Mouse (Mus musculus) frontal cortex, postnatal 36 days (tissue): ENCODE results near the gene Lmln.
"Not testable (repeated sequence)": the region's sequence is repeated elsewhere in the genome, so short reads cannot be mapped to it uniquely, and the experiment has no call there.

Experiments
- DNase-seq, 2 experiments: peaks; one replicate each; pipeline ENCODE4 v3.0.0; 2022; ENCODE audit warnings: low spot score in 2 of 2

The Lmln gene

DNA sequence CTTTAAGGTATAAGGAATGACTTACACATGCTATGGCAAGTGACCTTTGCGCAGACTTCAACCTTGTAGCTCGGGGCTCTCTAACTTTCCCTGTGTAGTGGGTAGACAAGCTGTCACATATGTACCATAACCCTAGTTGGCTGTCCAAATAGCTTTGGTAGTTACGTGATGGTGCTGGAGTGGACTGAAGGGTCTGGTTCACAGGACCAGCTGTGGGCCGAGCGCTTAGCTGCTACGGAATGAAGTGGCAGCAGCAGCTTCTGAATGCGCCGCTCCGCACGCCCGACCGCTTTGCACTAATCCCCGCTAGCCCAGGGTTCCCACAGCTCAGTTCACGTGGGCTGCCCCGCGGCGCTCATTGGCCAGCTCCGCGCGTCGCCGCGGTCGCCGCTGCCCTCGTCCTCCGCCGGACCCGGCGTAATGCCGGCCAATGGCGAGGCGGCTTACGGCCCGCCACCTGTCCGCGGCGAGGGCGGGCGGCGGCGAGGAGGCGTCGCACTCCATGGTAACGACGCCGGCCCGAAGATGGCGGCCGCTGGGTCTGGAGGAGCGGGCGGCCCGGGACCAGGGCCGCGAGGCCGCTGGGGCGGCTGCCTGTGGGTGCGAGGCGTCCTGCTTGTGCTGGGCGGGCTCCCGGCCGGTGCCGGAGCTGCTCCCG lies at the start of gene Lmln:
Gene Lmln, plus strand, starts transcription at position 498 of the 658 bp plus-strand sequence.
- DNase-seq, result peak; percentile 87 to 91

DNA sequence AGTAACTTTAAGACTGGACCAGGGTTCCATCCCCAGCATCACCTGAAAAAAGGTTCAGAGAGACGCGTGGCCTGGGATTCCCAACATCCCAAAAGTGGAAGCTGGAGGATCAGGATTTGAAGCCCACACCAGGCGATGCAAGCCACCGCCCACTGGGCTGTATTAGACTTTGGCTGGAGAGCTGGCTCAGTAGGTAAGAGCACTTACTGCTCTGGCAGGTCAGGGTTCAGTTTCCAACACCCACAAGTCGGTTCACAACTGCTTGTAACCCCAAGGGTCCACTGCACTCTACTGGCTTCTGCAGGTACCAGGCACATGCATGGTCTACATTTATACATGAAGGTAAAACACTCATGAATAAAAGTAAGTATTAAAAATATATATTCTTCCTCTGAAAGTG lies 48.5 kb upstream of the Lmln start:
- DNase-seq, result no peak

DNA sequence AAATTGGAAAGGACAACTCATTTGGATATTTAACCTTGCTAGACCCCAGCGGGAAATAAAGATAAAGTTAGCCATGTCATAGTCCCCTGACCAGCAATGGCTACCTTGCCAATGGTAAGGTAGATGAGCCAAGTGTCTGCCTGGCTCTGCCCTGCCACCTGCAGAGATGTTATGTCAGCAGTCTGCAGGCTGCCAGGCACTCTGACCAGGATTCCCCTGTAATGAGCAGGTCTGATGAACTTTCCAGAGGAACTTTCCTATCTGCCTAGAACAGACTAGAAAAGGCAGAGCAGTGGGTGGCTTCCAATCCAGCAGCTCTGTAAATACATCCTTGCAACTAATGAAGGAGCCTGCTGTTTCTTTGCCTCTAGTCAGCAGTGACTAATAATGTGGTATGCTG lies 47.4 kb upstream of the Lmln start:
- no peak for DNase-seq

DNA sequence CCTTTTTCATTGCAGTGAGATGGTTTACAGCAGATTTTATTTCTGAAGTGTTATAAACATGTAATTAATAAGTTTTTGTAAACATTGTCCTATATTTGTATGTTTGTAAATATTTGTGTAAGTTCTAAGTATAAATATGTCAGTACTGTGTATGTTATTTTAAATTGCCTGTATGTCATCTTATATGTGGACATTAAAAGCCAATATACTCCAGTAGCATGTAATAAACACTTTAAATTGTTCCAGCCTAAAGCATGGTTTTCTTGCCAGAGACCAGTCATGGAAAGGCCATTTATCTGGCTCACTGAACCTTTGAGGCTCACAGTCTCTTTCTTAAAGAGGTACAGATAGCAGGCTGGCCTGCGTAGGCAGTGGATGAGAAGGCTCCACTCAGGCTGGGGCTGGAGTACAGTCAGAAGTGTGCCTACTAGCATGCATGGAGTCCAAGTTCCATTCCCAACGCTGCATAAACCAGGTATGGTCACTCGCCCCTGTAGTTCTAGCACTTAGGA lies 46.9 kb upstream of the Lmln start:
- DNase-seq, result no peak

DNA sequence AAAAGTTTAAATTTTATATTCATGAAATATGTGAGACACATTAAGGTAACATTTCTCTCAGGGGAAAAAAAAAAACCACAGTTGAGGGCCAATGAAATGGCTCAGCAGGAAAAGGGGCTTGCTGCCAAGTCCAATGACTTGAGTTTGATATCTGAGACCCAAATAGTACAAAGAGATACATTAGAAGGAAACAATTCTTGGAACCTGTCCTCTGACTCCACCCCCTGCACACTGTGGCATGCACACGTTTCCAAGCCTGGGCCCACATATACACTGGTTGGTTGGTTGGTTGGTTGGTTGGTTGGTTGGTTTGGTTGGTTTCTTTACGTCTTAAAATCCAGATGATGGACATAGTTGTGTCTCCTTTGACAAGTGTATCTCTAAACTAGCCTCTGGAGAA lies 46.3 kb upstream of the Lmln start:
- DNase-seq, result no peak

DNA sequence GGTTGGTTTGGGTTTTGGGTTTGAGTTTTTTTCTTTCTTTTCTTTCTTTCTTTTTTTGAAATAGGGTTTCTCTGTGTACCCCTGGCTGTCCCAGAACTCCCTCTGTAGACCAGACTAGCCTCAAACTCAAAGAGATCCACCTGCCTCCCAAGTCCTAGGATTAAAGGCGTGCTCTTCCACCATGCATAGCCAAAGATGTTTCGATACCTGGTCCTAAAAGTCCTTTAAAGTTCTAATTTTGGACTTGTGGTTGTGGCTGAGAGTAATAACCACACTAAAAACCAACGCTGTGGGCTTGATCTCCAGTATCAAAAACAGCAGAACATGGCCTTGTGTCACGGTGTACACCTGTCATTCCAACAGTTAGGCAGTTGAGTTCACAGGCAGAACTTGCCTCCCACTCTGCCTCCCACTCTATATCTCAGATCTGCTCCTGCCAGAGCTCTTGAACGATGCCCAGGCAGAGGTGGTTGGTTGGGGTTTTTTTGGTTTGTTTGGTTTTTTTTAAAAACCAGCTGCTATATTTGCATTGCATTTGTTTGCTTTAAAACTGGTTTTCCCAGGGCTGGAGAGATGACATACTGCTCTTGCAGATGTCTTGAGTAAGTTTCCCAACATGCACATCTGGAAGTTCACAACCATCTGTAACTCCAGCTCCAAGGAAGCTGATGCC lies 44.5 kb upstream of the Lmln start:
- DNase-seq, result no peak

DNA sequence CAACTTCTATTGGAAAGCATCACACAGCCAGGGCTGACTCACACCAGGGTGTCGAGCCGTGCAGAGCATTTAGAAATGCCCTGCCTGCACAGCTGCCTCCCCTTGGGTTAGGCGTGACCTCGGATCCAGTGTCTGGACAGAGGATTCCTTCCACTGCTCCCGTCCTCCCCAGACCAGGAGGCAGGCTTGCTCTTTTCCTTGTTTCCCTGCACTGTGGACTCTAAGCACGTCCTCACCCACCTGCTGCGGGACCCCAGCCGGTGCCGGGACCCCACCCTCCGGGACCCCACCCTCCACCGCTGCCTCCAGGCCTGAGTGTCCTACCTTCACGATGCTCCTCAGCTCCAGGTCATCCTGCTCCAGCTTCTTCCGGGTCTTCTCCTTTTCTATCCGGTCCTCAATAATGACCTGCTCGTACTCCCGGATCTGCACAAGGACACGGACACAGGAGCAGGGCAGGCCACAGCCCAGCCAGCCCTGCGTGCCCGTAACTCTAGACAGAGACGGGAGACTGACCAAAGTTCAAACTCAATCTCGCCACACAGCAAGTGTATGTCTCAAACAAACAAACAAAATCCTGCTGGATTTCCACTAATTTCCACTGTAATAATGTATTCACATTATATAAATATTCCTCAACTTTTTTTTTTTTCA lies 43.1 kb upstream of the Lmln start:
- DNase-seq, result no peak

DNA sequence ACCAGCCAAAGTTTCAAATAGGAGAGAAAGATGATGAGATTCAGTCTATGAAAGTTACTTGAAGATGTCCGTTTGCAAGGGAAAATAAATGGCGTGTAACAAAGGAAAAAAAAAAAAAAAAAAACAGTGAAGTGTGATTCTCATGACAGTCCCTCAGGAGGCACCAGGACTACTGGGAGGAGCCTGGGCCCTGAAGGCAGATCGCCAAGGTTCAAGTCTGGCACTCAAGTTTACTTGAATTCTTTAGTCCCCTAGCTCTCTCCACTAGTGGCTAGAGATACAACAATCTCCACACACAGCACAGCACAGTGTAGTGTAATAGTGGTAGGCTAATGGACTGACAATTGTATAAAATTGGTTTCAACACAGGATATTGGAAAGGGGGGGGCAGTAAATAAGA lies 40.9 kb upstream of the Lmln start:
- no peak for DNase-seq

DNA sequence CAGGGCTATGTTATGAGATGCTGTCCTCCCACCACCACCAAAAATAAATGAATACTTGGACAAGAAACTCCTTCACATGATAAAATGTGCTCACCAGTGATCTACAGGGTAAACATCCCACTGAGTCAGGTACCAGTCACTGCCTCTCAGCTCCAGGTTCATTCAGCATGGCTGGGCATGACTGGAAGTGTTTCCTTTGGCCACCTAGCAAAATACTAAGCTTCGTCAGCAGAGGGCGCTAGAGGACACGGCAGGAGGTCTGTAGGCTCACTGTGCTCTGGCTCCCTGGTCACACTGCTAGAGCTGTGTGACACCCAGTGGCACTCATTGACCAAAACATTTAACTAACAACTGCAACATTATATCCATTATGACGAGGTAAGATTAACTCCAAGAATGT lies 38.6 kb upstream of the Lmln start:
- DNase-seq, result peak; percentile 79 to 86

DNA sequence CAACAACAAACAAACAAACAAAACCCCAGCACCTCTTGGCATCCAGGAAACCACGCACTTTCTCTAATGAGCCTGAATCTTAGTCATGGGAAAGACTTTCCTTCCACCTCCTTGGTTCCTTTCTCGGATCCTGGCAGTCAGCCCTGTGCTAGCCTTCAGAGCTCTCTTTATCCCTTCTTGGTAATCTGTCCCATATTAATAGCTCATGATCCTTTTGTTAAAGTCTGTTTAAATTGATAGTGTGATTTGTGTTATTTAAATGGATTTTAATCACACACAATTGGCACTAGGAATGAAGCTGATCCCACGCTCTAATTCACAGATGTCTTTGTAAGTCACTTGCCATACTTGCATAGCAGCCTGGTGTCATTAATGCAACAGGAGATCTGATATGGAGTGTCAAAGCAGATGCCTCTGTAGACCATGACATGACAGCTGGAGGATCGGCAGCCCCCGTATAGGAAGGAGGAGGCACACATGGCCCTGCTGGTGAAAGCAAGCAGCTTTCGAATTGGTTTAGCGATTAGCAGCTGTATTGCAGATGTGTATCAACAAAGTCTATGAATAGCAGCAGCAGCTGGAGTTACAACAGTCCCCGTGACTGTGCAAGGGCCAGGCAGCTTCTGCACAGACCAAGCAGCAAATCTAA lies 37.7 kb upstream of the Lmln start:
- no peak for DNase-seq

DNA sequence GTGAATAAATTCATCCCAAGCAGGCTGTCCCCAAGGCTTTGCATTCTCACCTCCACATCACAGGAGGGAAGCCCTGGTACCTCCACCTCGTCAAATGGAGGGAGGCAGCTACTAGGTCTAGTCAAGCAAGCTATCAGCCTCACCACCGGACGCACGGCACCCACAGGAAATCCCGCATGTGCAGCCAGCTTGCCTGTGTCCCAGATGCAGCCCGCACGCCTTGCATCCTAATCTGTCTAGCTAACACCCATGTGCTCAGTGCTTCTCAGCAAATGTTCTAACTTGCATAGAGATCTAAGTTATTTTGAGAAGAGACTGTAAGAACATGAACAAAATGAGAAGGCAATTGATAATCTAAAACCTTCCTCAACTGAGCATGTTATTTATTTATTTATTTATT lies 36.0 kb upstream of the Lmln start:
- DNase-seq, result peak in 1 of 2 experiments; percentile 38

DNA sequence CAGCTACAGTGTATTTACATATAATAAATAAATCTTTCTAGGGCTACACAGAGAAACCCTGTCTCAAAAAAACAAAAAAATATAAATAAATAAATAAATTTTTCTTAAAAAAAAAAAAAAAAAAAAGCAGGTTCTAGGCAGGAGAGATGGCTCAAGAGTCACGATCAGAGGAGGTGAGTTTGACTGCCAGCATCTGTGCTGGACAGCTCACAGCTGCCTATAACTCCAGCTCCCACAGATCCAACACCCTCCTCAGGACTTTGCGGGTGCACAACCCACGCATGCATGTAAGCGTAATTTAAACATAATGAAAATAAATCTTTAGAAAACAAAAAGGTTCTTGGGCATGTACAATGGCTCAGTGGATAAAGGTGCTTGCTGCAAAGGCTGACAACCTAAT lies 26.3 kb upstream of the Lmln start:
- DNase-seq, result no peak

DNA sequence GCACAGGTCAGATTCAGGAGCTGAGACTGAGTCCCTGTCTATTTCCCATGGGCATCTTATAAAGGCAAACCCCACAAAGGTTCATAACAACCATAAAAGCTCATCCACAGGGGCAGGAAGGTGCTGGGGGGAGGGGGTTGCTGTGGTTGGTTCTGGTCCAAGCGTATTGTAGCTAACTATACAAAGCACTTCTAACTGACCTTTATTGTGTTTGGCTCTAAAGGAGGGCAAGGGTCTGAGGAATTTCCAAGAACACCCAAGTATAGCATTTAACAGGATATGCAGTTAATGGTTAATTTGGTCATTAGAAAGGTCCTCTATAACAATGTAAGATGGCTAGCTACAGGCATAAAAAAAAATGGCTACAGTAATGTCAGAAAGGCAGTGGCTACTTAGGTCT lies 19.6 kb upstream of the Lmln start:
- DNase-seq, result no peak

DNA sequence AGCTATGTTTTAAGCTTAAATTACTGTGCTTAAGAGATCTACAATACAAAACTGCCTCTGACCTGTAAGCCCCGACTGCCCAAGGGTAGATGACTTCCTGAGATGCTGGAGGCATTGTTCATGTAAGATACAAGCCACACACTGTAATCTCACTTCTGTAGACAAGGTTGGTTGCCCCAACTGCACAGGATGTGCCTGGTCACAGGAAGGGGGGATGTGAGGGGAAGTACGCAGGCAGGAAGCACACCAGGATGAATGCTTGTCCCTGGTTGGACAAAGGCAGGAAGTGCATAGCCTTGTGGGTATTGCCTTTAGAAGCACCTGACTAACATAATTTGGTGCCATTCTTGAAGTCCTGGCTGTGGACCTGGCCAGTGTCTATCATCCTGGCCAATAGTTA lies 19.1 kb upstream of the Lmln start:
- no peak for DNase-seq

DNA sequence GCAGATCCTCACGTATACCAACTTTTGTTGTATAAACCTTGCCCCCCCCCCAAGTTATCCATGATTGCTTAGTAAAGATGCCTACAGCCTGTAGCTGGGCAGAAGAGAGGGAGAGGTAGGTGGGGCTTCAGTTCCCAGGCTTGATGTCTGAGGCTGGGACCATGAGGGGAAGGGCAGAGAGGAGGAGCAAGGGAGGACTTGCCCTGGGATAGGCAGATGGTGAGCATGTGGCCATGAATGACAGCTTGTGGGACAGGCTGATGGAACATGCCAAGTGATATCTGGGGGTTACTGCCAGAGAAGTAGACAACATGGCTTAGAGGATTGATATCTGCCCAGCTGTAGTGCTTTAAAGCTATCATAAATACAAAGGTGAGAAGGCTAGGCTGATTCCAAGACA lies 14.3 kb upstream of the Lmln start:
- DNase-seq, result no peak

DNA sequence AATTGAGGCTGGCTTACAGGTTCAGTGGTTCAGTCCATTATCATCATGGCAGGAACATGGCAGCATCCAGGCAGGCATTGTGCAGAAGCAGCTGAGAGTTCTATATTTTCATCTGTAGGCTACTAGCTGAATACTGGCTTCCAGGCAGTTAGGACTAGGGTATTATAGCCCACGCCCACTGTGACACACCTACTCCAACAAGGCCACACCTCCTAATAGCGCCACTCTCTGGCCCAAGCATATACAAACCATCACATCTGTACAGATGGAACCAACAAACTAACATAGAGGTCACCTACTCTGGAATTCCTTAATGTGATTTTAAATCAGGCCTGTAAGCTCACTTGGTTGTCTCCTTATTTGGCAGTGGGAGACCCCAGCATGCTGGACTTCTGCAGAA lies 13.6 kb upstream of the Lmln start:
- DNase-seq, result no peak

DNA sequence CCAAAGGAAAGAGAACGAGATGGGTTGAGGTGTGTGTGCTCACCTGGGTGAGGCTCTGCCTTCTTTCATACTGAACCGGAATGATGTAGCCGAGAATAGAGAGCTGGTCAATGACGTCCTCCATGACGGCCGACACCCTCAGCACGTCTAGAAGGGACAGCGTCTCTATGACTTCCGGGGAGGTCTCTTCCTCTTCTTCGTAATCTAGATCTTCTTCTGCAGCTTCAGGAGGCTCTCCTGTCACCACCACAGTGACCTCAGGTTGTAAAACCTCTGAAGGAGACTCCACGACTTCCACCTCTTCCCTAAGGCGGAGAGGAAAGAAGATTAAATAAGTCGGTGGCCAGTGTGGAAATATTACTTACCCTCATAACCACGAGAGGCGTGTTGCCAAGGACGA lies 12.5 kb upstream of the Lmln start:
- DNase-seq, result no peak

DNA sequence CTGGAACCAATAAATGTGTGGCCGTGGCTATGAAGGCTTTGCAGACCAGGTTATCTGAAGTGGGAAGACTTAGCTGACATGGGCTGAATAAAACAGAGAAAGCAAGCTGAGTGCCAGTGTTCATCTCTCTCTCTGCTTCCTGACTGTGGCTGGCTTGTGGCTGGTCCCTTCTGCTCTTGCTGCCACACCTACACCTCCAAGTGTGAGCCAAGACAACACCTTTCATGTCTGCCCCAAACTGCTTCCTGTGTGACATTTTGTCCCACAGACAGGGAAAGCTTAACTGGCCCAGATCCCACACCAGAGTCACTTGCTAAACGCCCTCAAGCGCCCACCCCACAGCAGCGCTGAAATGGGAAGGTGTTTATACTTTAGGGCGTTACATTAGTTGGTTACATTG lies 9.2 kb upstream of the Lmln start:
- DNase-seq, result no peak

DNA sequence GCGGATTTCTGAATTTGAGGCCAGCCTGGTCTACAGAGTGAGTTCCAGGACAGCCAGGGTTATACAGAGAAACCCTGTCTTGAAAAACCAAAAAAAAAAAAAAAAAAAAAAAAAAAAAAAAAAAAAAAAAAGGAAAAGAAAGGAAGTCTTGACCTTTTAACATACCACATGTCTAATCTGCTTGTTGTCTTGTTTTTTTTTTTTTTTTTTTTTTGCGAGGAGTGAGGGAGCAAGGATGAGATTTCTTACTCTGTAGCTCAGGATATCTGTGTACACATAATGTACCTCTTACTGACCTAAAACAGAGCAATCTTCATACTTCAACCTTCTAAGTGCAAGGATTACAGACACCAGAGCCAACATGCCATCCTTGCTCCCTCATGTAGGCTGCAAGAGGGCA lies 7.4 kb upstream of the Lmln start:
- DNase-seq, result not testable (repeated sequence)

DNA sequence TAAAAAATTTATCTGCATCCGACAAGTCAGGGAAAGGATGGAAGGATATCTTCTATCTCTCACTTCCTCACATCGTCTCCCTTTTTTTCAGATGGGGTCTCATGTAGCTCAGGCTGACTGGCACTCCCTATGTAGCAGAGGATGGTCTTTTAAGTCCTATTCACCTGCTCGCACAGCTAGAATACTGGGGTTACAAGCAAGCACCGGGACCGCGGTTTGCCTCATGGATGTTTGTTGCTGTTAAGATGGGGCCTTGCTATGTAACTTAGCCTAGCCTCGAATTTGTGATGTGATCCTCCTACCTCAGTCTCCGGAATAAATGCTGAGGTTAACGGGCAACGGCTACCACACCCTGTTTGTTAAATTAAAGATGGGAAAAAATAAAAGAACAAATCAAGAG lies 6.7 kb upstream of the Lmln start:
- peak in 1 of 2 experiments; percentile 9 for DNase-seq

DNA sequence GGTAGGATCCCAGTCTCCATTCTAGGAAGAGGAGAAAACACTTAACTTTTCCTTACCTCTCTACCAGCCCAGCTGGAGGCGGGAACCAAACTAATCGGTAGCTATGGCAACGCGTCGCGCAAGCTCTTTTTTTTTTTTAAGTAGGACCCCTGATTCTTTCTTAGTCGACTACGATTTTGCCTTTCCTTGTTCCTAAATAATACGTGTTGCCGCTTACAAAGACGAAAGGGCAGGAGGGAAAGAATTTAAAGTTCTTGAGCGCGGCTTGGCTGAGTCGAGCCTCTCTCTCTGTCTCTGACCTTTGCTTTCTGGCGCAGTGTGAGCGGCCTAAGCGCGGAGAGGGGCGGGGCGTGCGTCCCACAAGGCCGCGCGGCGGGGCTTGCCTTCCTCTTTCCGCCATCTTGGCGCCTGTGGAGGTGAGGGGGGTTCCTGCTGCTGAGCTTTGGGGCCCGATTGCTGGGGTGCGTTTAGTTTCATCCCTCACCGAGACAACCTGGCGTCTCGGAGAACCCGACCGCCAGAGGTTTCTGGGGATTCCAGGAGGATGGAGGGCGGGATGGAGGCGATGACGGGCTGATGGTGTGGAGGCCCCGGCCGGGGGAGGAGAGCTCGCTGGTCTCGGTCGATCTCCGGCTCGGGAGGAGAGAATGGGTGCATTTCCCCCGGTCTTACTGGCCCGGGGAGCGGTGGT lies 6.1 kb upstream of the Lmln start, which contains the start of the genes Iqcg and Rpl35a:
Gene Iqcg, minus strand, starts transcription at position 124 of the 691 bp plus-strand sequence.
Gene Rpl35a, plus strand, starts transcription at position 359 of the 691 bp plus-strand sequence.
- peak; percentile 92 to 93 for DNase-seq

DNA sequence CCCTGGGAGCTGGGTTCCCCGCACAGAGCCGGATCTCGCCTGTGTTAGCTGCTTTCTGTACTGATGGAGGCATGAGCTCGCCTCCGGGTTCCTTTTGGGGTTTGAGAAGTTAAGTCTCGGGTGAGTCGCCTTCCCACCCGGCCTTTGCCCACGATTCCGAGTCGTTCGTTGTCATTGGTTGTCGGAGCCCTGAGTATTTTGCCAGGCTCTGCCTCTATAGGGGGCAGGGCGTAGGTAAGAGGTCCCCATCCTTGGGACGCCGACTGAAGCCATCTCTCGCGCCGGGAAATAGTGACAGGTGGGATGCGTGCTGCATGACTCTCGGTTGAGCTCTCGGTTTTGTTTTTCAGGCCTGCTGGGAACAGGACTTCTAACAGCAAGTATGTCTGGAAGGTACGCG lies 5.5 kb upstream of the Lmln start:
- no peak for DNase-seq
